Mouse (Mus musculus) lung, adult 18-20 months (tissue): ENCODE measurements around the gene Hoxd3.

Experiments used
- DNase-seq, 2 experiments: peaks; one replicate each; pipeline ENCODE4 v3.0.0; 2022; ENCODE audit warnings: mixed read lengths in 2 of 2

The Hoxd3 gene

DNA sequence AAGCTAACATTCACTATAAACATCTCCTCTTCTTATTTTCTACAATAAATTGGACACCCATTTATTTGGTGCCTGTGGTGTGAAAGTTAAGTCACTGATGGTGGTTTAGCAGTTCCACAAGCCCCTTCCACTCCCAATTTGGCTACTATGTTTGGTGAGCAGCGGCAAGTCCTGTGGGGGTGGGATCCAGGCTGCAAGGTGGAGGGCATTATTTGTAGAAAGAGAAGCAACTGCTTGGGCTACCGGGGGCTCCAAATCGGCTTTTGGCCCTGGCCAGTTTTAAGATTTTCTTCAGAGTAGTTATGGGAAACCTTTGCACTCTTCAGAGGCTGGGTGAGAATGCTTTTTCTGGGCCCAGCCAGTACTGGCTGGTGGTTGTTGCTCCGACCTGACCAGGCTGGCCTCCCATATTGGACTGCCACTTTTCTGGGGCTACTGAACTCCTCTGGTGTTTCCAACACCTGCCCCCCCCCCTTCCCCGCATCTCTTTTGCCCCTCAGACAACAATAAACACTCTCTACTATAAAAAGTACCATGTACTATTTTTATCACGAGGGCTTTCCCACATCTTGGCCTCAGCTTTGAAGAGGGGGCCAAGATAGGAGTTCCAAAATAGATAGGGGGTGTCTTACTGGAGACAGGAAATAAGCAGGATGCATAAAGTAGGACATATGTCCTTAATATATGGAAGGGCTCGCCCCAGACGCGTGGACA is 20.2 kb downstream of the Hoxd3 start:
- no peak for DNase-seq

DNA sequence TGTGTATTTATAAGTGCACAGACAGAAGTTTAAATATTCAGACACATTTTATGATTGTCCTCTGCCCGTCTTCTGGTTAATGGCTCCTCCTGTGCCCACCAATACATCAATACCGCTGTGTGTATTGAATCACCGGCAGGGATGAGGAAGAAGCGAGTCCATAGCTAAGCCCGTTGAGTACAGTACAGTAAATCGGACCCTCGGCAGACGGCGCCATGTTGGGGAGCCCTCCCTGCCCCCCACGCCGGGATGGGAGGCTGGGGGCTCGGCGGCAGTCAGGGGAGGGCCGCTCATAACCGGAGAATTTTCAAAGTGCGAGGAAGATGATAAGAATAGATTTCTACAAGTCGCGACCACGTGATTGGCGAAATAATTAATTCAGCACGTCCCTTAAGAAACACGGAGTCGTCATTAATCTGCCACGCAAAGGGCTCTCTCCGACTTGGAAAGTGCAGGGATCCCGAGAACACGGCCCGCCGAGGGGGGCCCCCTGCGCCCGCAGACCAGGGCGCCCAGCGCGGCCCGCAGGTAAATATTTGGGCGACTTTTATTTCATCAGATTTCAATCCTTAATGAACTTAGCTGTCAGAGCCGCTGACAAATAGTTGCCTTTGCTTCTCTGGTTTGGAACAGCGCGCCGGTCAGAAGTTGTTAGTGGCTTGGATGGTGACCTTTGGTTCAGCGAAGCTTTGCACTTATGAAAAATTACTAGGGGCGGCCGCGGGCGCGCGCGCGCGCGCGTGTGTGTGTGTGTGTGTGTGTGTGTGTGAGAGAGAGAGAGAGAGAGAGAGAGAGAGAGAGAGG is 21.0 kb downstream of the Hoxd3 start:
- no peak for DNase-seq

DNA sequence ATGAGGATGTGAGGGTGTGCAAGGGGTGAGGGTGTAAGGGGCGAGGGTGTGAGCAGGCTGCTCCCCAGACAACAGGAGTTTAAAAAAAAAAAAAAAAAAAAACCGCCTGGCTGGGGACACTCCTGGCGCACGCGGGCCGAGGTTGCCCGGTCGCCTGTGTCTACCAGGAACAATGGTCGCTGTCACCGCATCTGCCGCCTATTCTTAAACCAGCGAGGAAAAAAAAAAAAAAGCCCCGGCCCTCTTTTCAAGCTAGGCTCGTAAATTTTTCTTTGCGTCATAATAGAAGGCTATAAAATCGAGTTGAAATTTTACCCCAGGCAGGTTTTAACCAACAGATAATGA is 21.6 kb downstream of the Hoxd3 start:
- DNase-seq = no peak

DNA sequence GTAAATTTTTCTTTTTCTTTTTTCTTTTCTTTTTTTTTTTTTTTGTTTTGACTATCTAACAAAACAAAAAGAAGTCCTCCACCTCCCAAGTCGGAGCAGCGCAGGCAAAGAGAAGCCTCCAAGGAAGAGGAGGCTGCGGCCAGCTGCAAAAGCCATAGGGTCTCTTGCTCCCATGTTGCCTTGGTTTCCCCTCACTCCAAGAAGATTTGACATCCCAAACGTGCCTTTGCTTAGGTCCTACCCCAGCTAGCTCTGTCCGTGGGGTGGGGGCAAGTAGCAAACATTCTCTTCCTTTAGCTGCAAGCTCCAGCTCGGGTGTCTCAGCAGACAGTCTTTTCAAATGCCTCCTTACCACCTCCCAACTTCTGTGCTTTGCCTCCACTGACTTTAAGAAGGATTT is 22.0 kb downstream of the Hoxd3 start:
- no peak for DNase-seq

DNA sequence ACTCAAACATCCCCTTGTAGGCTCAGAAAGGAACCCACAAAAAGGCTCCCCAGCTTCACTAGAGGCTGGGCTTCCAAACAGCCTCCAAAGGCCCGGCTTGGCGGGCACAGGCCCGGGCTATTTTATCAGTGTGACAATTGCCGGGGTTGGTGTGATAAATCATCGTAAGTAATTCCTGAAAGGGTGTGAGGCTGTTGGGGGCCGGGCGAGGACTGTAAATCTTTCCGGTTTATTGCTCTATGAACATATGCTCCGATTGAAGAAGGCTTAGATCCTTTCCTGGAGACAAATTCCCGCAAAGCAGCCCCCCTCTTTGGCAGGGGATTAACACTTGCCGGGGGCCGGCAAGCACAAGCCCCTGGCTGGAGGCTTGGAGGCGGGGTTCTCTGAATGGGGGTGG is 22.7 kb downstream of the Hoxd3 start:
- no peak for DNase-seq

DNA sequence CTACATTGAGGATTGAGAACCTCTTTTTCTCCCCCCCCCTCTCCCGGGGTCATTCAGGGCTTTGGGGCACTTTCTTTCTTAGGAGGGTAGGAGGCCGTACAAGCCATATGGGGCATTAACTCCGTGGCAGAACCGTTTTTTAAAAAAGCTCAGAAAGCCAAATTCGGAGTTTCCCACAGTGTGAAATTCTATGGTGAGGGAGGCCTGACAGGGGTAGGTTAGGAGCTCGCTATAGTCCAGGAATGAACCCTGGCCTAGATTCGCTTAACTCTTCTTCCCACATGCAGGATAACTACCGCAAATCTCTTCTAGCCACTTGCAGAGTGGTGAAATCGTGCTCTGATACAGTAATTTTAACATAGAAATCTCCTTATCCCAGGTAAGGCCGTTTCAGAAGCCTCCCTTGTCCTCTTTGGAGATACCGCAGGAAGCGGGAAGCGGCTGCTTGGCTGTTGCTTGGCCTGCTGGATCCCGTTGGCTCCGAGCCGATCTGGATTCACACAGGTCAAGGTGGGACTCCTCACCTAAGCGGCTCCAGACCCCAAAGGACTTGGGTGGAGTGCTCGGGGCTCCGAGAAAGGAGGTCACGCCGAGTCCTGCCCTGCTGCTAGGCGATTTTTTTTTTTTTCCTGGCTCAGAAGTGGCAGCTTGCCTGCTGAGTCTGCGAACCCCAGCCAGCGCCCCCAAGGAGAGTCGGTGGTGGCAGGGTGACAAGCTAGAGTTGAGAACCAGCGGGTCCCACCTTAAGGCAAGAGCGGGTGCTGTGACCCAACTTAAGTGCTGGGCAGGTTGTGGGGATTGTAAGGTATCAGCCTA is 23.5 kb downstream of the Hoxd3 start:
- no peak for DNase-seq

DNA sequence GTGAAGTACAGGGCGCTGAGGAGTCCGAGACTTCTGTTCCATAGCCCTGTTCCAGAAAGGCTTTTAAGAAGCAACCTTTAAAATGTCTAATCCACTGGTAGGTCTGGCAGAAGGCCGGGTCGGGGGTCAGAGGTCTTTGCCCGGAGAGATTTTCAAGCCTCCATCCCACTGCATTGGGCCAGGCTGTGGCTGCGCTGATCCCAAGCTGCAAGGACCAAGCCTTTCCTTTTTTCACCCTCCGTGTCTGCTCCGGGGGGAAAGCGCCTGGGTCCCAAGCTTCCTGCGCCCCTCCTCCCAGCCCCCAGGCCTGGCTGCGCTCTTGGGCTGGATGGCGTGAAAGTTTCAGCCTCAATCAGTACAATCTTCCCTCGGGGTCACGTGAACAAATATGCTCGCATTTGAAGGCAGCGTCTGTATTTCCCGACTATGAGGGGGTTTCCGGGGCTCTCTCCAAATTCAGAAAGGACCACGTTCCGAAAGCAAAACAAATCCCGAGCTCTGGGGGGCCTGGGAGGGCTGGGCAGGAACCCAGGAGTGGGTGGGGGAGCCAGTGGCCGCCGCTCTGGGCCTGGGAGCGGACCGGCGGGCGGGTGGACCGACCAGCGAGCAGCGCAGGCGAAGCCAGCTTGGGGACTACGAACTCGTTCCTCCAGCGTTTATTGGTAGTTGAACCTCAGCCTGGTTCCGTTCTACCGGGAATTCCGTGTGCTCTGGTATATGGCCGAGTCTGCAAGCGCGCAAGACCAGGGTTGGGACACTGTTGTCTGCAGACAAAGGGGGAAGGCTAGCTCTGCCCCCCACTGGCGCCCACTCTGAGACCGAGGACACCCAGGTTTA is 24.3 kb downstream of the Hoxd3 start:
- no peak for DNase-seq

DNA sequence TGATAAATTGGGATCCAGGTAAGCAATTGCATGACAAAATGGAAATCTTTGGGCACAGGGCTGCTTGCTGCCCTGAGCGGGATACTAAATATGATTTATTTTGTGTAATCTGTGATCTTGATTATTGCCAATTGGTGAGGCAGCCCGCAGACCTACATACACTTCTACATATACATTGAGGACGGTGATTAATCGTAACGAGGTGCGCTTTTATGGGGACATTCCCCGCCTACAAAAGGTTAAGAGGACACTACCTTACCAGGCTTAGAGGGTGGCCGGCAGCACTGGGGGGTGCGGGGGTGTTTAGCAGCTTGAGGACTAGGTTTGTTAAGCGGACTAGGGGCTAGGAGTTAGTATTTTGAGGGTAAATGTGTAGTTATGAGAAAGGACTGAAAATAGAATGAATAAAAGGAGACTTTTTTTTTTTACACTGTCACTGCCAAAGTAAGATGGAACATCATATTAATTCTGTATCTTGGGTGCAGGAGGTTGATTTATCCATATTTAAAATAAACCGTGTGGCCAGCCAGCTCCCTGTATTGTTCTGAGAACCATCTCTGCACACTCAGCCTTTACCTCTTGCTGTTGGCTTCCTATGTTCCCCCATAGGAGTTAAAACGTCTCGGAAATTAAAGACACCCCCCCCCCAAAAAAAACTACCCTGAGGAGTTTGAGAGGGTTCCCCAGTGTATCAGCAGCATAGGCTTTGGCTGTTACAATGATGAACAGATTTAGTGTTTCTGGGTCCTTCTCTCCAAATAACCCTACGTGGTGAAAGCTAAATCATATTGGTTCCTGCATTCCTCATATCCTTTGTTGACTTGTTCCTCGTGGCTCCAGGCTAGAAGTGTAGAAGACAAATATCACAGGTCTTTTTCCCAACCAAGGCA is 25.2 kb downstream of the Hoxd3 start:
- DNase-seq = no peak

DNA sequence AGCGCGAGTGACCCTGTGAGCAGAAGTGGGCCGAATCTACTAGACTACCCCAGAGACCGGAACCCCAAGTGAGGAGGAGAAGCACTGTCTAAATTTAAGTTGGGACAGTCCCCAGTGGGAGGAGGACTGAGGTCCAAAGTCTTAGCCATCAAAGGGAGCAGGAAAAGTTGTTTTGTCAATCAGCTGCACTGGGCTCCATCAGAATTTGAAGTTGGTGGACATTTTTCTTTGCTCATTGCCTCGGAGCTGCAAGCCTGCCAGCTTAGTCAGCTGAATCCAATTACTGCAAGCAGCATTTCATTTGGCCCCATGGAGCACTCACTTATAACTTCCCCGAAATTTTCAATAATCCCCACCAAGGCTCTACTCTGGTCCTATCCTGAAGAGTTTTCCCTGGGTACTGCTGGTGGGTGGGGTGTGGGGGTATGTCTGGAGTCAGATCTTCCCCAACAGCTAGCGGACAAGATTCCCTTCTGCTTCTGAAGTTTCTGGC is 25.9 kb downstream of the Hoxd3 start:
- DNase-seq = no peak

DNA sequence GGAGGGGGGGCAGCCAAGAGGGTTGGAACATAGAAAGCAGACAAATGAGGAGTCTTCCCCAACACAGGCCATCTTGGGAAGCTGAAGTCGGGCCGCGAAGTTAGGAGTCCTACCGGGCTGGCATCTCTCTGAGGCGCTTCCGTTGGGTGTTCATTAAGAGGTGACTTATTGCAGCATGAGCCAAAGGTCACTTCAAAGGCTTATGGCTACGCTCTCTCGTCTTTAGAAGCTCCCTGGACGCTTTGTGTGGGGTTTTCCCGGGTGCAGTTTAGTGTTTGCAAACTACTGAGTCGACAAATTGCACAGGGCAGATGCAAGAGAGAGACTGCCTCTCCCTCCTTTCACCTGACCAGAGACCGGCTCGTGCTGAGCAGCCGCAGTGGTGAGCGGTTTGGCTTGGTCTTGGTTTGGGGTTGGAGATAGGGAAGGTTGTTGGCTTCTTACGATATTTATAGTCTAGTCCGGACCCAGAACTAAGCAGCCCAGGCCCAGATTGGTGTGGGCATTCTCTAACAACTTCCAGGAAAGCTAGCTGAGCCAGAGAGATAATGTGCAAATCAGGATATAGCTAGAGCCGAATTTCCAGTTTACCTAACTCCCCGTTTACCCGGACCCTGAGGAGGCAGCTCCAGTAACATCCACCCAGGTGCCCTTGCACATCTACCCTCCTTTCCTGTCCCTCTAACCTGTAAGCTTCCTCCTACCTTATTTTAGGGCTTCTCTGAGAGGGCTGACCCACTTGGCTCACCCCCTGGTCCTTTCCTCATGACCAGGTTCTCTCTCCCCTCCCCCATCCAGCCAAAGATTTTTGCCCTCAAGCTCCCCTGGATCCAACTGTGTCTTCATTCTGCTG is 27.1 kb downstream of the Hoxd3 start:
- no peak for DNase-seq

DNA sequence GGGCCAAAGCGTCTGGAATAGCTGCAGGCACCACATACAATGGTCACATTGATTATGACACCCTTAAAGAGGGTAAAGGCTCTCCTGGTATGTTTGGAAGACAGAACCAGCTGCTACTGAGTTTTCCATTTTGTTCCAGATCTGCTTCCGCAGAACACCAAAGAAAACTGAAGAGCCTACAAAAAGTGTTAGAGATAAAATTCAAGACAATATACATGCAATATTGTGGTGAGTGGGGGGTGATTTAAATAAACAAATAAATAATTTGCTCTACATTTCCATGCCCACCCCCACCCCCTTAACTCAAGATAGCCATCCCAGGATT is 27.7 kb downstream of the Hoxd3 start:
- DNase-seq = no peak

DNA sequence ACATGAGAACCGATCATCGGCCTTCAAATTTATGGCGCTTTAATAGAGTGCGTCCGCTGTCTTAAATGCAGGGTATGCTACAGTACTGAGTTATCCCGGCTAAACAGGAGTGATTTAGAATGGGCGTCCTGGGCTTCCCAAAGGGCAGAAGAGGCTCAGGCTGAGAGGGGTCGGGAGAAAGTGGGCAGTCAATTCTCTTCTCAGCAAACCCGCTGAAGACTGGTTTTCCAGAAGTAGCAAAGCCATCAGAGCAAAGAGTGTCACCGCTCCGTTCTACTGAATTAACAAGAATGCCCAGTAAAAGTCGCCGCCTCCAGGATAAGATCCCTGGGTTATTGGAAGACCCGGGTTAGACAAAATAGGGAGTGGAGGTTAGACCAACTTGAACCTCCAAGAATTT is 28.1 kb downstream of the Hoxd3 start:
- no peak for DNase-seq

DNA sequence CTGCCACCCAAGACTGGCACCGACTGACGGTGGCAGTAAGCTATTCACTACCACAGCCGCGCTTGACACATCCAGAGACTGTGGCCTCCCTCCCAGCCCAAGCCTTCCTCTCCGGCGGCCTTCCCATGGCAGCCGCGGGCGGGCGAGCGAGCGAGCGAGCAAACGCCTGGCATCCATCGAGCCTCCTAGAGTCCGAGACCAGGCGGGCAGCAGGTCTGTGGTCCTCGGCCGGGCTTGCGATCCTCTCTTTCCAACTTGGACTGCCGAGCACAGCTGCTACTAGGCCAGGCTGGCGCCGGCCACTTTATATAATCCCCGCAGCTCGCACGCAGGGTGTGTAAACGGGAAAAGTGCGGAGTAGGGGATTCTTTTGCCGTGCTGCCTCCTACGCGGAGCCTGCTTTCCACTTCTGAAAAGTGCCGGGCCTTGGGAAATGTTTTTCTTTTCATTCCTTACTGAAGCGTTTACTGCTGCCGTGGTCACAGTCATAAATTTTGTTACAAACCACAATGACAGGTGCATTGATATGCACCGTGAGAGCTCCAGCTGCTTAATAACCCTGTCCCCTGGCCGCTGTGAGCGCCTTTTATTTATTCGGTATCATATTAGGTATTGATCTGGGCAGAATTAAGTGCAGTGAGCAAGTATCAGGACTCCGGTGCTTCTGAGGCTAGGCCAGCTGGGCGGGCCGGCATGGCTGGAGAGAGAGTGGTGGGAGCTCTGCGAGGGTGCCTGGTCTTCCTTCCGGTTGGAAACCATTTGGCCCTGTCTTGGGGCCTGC is 28.8 kb downstream of the Hoxd3 start:
- DNase-seq = no peak

DNA sequence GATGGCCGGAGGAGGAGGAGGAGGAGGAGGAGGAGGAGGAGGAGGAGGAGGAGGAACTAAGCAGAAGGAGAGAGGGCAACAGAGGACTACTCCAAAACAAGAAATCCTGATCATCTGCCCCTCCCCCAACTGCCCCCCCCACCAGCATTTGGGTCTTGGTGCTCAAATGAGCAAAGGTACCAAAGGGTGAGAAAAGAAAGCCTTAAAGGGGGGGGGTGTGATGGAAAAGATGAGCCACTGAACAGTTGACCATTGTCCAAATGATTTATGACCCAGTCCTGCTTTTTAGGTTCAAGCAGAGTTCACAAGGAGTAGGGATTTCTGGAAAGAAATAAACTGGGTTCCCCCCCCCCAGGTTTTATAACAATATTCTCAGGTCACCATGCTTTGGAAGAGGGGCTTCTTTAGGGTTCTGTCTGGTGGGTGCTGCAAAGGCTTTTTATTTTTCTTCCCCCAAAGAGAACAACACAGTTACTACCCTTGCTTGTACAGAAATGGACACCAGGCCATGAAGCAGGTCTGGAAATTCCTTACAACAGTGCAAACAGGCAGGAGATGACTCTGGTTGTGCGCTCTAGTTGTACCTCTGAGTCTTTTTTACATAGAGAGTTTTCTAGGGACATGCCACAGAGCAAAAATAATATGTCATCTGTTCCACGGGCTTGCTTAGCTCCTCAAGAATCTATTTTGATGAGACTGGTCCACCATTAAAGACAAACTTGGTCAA is 29.7 kb downstream of the Hoxd3 start:
- no peak for DNase-seq

DNA sequence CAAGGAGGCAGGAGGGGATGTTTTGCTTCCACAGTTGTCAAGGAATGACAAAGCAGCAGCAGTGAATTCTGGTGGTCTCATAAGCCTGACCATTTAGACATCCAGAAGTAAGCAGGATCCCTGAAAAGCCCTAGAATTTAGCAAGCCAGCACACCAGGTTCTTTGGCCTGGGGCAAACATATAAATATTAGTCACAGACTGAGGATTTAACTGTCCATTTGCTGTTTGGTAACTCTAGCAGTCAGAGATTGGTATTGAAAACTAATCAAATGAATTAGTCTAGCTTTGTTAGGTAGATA is 30.2 kb downstream of the Hoxd3 start:
- no peak for DNase-seq

DNA sequence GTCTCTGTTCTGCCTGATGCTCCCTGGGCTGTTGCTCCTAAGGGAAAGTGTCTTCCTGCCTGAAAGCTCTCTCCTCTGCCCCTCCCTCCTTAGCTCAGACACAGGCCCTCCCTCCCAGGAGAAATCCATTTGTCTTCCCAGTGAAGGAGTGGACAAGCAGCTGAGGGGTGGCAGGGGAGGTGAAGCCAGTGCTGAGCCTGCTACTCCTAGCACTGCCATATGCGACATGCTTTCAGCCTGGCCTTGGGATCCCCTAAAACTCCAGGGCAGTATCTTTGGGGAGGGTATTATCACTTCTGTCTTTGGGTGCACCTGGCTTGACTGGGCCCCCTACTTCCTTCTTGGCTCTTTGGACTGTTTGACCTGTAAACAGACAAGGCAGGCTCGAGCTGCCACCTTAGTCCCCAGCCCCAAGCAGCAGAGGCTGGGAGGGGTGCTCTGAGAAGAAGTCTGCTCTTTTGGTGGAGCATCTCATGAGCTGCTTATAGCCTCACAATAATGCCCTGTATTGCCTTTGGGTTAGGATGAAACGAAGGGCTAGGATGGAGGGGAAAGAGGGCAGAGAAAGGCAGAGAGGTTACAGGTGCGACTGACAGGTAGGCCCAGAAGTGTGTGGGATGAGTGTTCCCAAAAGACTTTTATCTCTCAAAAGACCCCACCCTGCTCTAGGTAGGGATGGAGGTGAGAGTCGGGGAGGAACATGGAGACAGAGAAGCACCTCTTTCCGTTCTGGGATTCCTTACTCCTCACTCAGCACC is 34.0 kb downstream of the Hoxd3 start:
- DNase-seq = no peak

DNA sequence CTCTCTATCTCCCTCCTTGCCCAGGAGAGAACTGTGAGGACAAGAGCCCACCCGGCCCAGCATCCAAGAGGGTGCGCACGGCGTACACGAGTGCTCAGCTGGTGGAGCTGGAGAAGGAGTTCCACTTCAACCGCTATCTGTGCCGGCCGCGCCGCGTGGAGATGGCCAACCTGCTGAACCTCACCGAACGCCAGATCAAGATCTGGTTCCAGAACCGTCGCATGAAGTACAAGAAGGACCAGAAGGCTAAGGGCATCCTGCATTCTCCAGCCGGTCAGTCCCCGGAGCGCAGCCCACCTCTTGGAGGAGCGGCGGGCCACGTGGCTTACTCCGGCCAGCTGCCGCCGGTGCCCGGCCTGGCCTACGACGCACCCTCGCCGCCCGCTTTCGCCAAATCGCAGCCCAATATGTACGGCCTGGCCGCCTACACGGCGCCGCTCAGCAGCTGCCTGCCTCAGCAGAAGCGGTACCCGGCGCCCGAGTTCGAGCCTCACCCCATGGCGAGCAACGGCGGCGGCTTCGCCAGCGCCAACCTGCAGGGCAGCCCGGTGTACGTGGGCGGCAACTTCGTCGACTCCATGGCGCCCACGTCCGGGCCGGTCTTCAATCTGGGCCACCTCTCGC is 34.7 kb downstream of the Hoxd3 start:
- DNase-seq = no peak

DNA sequence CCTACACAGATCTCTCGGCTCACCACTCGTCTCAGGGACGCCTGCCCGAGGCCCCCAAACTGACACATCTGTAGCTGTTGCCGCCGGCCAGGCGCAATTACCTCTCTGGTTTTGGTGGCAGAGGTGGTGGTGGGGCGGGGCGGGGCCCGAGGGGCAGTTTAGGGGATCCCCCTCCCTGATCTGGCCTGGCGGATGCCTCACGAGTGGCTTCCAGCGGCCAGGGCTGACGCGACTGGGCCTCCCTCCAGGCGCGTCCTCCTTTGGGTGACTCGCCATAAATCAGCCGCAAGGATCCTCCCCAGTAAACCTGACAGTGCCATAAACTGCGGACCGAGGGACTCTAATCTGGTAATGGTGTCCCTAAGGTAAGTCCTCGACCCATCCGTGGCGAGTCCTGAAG is 35.3 kb downstream of the Hoxd3 start:
- DNase-seq = no peak
